Comparison of ENCODE assay signal across 9 mouse cellular contexts in genomic region chr17:17749371-17749770, GRCm38 (mm10). TPM values are rescaled to one million over a fixed set of nuclear protein-coding genes. Genes with fewer than 3 reads are reported as not detected.
DNase-seq lines count a peak whose midpoint lies in the region; ATAC-seq and TF ChIP-seq lines count a peak whose summit lies in the region.
"Not testable (repeated sequence)": the region's sequence is repeated elsewhere in the genome, so short reads cannot be mapped to it uniquely, and the experiment has no call there.
"Had no signal": no experiment of that assay in that cellular context is flagged by ENCODE, and none has a peak within 500 bp of the region (broad histone marks: within the 10 kb centered on the region; RNA-seq: fewer than 3 reads in every experiment).

No protein-coding gene starts in this region.

- H3K27me3 ChIP-seq in cerebellum, adult 2 months (ENCODE audit: control insufficient read depth, insufficient read depth, low read length) = not testable (repeated sequence)

- not testable (repeated sequence) for H3K4me3 ChIP-seq in cerebellum, adult 2 months (replicated peaks; ENCODE audit: insufficient read depth, low read depth, low read length); lung, adult 2 months (replicated peaks; ENCODE audit: extremely low read depth, low read depth, low read length)

- H3K27ac ChIP-seq in cerebellum, adult 2 months (ENCODE audit: insufficient read depth, low read length) = not testable (repeated sequence)

- H3K4me1 ChIP-seq in cerebellum, adult 2 months (ENCODE audit: control insufficient read depth, insufficient read depth, low read length); lung, adult 2 months (ENCODE audit: control insufficient read depth, insufficient read depth, low read length): not testable (repeated sequence)

- not testable (repeated sequence) for TF ChIP-seq POLR2A in cerebellum, adult 2 months (IDR thresholded peaks at IDR 0.05; ENCODE audit: borderline replicate concordance, insufficient read depth, low read length); lung, adult 2 months (IDR thresholded peaks at IDR 0.05; ENCODE audit: borderline replicate concordance, extremely low read depth, low read depth, low read length)

- WGBS in cerebellum, adult 2 months = 3% methylated on average over 4 of the region's 4 CpGs
- WGBS in lung, adult 2 months = 4% methylated on average over 4 of the region's 4 CpGs

- peak; percentile 75 to 86; a peak in 3 of 4 replicates for ATAC-seq in hematopoietic stem cell, adult 5-6 weeks (replicated peaks in 1 of 2; ENCODE audit: insufficient read depth in 1 of 2, low FRiP score in 2 of 2, low TSS enrichment in 1 of 2, low read depth in 1 of 2, poor library complexity in 2 of 2, severe bottlenecking in 2 of 2)

- peak; percentile 87 for DNase-seq in NIH3T3 (ENCODE audit: low read depth)
- peak; percentile 48 to 60 for DNase-seq in cerebellum, adult 2 months
- peak; percentile 64 for DNase-seq in forelimb bud, embryonic 11.5 days (ENCODE audit: low read depth, low spot score)
- DNase-seq in layer of hippocampus, adult 8-10 months (ENCODE audit: low spot score in 2 of 2) = peak; percentile 19 to 69
- DNase-seq in lung, adult 2 months = peak; percentile 18
- DNase-seq in retina, embryonic 14.5 days (ENCODE audit: low spot score) = peak; percentile 75
- peak; percentile 4 to 16 for DNase-seq in urinary bladder, adult 18-20 months (ENCODE audit: low spot score in 2 of 2)

- not testable (repeated sequence) for TF ChIP-seq CTCF in cerebellum, adult 2 months (IDR thresholded peaks at IDR 0.05; ENCODE audit: borderline replicate concordance, insufficient read depth, low read depth, low read length)
- TF ChIP-seq CTCF in lung, adult 2 months (IDR thresholded peaks at IDR 0.05; ENCODE audit: insufficient read depth, low read length) = 0 out of 2 replicates have a peak, but pooled peaks have one; percentile 12

RNA-seq across cellular contexts. Expression of gene Vmn2r90, which starts 45.8 kb away (rescaled TPM):
- polyA plus RNA-seq in cerebellum, adult 2 months (2012; rRNA removed) = 0.03 TPM in 1 of 2 replicates, not detected in the other
- 0.13 TPM in 1 of 2 replicates, not detected in the other for total RNA-seq in hematopoietic stem cell, adult 5-6 weeks (2017)
- total RNA-seq in layer of hippocampus, adult 8-10 months (2022) = under 1 TPM in 1 of 4 experiments, not detected in 3; 0.13 TPM
- polyA plus RNA-seq in lung, adult 2 months (2012; rRNA removed) = not detected in 2 replicates
- polyA plus RNA-seq: limb, embryonic 13.5 days had no signal

Comparison
In these comparisons a context has a peak if more than half of its experiments do, and no peak if none do; other contexts are left out.
1. DNase-seq: peak in every context shown above with its lines; median percentile 87 in NIH3T3; 75 in retina, embryonic 14.5 days; 64 in forelimb bud, embryonic 11.5 days; 54 in cerebellum, adult 2 months; 44 in layer of hippocampus, adult 8-10 months; 18 in lung, adult 2 months; 10 in urinary bladder, adult 18-20 months.